Mouse (Mus musculus) A20 (cell line): ENCODE measurements around the gene Tbc1d10a.

Source experiments
- DNase-seq: peaks from one replicate; pipeline ENCODE4 v3.0.0-alpha.2; 2011; ENCODE audit warnings: low read depth, low spot score

Gene Tbc1d10a

GRCm38 (mm10) chr11:4186486-4187317 is at the start of gene Tbc1d10a:
Gene Tbc1d10a, plus strand, starts transcription at chr11:4186789.
- DNase-seq: peak; percentile 98

GRCm38 (mm10) chr11:4138964-4139363 is 47.6 kb upstream of the Tbc1d10a start:
- peak; percentile 60 for DNase-seq

- DNase-seq: no peak
Measured at GRCm38 (mm10) chr11:4141505-4141904, 45.1 kb upstream of the Tbc1d10a start.

- DNase-seq: no peak
Measured at GRCm38 (mm10) chr11:4142352-4142751, 44.2 kb upstream of the Tbc1d10a start.

GRCm38 (mm10) chr11:4143281-4144062 is 43.1 kb upstream of the Tbc1d10a start:
- DNase-seq: no peak

- no peak for DNase-seq
Measured at GRCm38 (mm10) chr11:4146381-4146780, 40.2 kb upstream of the Tbc1d10a start.

- no peak for DNase-seq
Measured at GRCm38 (mm10) chr11:4147098-4147497, 39.5 kb upstream of the Tbc1d10a start.

GRCm38 (mm10) chr11:4148120-4148519 is 38.5 kb upstream of the Tbc1d10a start:
- no peak for DNase-seq

- no peak for DNase-seq
Measured at GRCm38 (mm10) chr11:4148536-4149156, 37.9 kb upstream of the Tbc1d10a start.

GRCm38 (mm10) chr11:4149886-4150285 is 36.7 kb upstream of the Tbc1d10a start:
- DNase-seq: no peak

- no peak for DNase-seq
Measured at GRCm38 (mm10) chr11:4153694-4154093, 32.9 kb upstream of the Tbc1d10a start.

- no peak for DNase-seq
Measured at GRCm38 (mm10) chr11:4155641-4156040, 30.9 kb upstream of the Tbc1d10a start.

- no peak for DNase-seq
Measured at GRCm38 (mm10) chr11:4158676-4159075, 27.9 kb upstream of the Tbc1d10a start.

GRCm38 (mm10) chr11:4159808-4160708 is 26.5 kb upstream of the Tbc1d10a start, which contains the start of the genes Ccdc157 and Sf3a1:
Gene Ccdc157, minus strand, starts transcription at chr11:4160293.
Gene Sf3a1, plus strand, starts transcription at chr11:4160350.
- peak; percentile 94 for DNase-seq

GRCm38 (mm10) chr11:4160758-4161480 is 25.7 kb upstream of the Tbc1d10a start:
- DNase-seq: no peak

GRCm38 (mm10) chr11:4164701-4165100 is 21.9 kb upstream of the Tbc1d10a start:
- no peak for DNase-seq

GRCm38 (mm10) chr11:4166467-4167090 is 20.0 kb upstream of the Tbc1d10a start:
- DNase-seq: no peak

- DNase-seq: no peak
Measured at GRCm38 (mm10) chr11:4174586-4174985, 12.0 kb upstream of the Tbc1d10a start.

- DNase-seq: no peak
Measured at GRCm38 (mm10) chr11:4177716-4178115, 8.9 kb upstream of the Tbc1d10a start.

- no peak for DNase-seq
Measured at GRCm38 (mm10) chr11:4182061-4182460, 4.5 kb upstream of the Tbc1d10a start.
